Mouse (Mus musculus) forebrain, embryonic 16.5 days (tissue): ENCODE measurements at regions not wholly inside any gene's neighbourhood (a gene's known extent, or its start where the extent isn't known, plus 50 kb on each side); places are given as distances from the start of the nearest gene placed in this dataset.

ENCODE experiments used
- ATAC-seq: fragments of 200-750 bp; cut with Nextera tagmentation; 2 replicates; pipeline ENCODE4 v1.8.0; 2017; ENCODE audit warnings: mild to moderate bottlenecking, moderate library complexity
- H3K27ac ChIP-seq: fragments of 300-500 bp; sonication (generic); 2 replicates; pipeline ENCODE4 v1.5.1; 2014; ENCODE audit warnings: low read length, control low read depth
- H3K27me3 ChIP-seq: fragments of 300-500 bp; sonication (generic); replicated peaks from 2 replicates; pipeline ENCODE4 v1.6.1; 2014; ENCODE audit warnings: low read length; ENCODE audit not compliant: control insufficient read depth, insufficient read depth
- H3K36me3 ChIP-seq: fragments of 300-500 bp; sonication (generic); 2 replicates; pipeline ENCODE4 v1.6.1; 2014; ENCODE audit not compliant: control insufficient read depth, insufficient read depth
- H3K4me1 ChIP-seq: fragments of 300-500 bp; sonication (generic); replicated peaks from 2 replicates; pipeline ENCODE4 v1.6.1; 2014; ENCODE audit warnings: low read length; ENCODE audit not compliant: control insufficient read depth, insufficient read depth
- H3K4me2 ChIP-seq: fragments of 300-500 bp; sonication (generic); 2 replicates; pipeline ENCODE4 v1.6.1; 2014; ENCODE audit warnings: mild to moderate bottlenecking, low read length, control low read depth
- H3K4me3 ChIP-seq: fragments of 300-500 bp; sonication (generic); replicated peaks from 2 replicates; pipeline ENCODE4 v1.5.1; 2014; ENCODE audit warnings: mild to moderate bottlenecking, low read length, control low read depth
- H3K9ac ChIP-seq: fragments of 300-500 bp; sonication (generic); replicated peaks from 2 replicates; pipeline ENCODE4 v1.6.1; 2014; ENCODE audit warnings: low read depth, low read length, control low read depth
- H3K9me3 ChIP-seq: fragments of 300-500 bp; sonication (generic); 2 replicates; pipeline ENCODE4 v1.6.1; 2016; ENCODE audit warnings: low read length; ENCODE audit not compliant: control insufficient read depth
- WGBS: fragments of 180-500 bp; shearing (Covaris S2); extraction: QIAGEN DNeasy Blood & Tissue Kit; methylation state at CpG from one replicate; pipeline ENCODE4 v1.1.7; 2014; 5-methylcytosine and 5-hydroxymethylcytosine counted together

DNA sequence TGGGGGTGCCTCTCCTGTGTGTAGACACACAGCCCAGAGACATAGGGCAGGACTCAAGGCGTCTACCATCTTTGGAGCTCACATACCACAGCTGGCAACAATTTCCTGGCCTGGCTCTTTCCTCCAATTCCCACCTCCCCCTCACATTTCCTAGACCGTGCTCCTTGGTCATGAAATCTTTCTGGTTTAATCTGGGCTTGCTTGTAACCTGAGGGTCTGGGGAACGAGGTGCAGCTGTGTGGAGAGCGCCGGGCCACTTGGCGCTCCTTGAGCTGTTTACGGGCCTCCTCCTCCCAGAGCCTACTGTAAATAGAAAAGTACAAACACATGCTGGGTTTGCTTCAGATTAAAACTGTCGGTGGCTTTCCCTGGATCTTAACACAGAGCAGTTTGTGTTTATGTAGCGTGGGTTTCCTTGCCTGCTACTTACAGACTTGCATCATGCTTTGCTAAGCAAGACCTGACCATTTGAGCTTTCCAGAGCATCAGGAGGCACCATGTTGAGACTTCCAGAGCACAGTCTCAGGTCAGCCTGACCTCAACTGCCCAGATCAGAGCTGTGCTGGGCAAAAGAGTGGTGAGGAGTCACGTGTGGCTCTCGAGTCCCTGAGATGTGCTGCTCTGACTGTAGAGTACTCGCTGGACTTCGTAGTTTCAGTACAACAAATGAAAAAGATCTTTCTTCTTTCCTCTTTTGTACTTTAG is 66.1 kb upstream of the Haao start:
- Histone ChIP-seq H3K9ac (no peak overlapping the region), H3K27me3 (no peaks in the 10 kb centered on the region), H3K4me3 (no peak overlapping the region), H3K9me3 (no peaks in the 10 kb centered on the region), H3K4me1 (peaks cover 5% of the 10 kb centered on the region; the same call in 1 of the 2 replicates), H3K36me3 (no peaks in the 10 kb centered on the region), H3K4me2 (no peak overlapping the region), H3K27ac (no peak overlapping the region)
- no peak for ATAC-seq
- 73% methylated on average over 13 of the region's 13 CpGs for WGBS

GRCm38 (mm10) chr17:83912421-83912820 is 64.7 kb upstream of the Haao start:
- 91% methylated on average over 6 of the region's 6 CpGs for WGBS
- H3K4me3 ChIP-seq, result no peak overlapping the region
- peaks cover 5% of the 10 kb centered on the region; the same call in 1 of the 2 replicates for H3K4me1 ChIP-seq
- no peaks in the 10 kb centered on the region for H3K27me3 ChIP-seq
- H3K9me3 ChIP-seq, result no peaks in the 10 kb centered on the region
- no peak for ATAC-seq
- no peak overlapping the region for H3K4me2 ChIP-seq
- H3K27ac ChIP-seq, result no peak overlapping the region
- H3K9ac ChIP-seq, result no peak overlapping the region
- no peaks in the 10 kb centered on the region for H3K36me3 ChIP-seq

- 91% methylated on average over 6 of the region's 6 CpGs for WGBS
- ATAC-seq, result no peak
Observed at GRCm38 (mm10) chr17:83908811-83909210, 61.0 kb upstream of the Haao start.

DNA sequence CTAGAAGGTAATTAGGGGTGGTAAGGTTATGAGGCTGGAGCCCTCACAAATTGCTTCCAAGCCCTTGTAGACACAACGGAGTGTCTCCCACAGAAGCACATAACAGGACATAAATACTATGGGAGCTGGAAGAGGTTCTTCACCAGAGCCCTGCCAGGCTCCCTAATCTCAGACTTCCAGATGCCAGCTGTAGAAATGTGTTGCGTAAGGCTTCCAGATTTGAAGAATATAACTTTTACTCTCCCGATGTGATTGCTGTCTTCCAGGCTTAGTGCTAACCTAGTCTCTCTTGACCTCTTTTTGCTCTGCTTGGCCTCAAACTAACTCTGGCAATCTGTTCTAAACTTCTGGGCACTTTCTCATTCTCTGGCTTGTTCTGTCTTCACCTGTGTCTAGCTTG is 59.8 kb upstream of the Haao start:
- H3K9me3 ChIP-seq, result no peaks in the 10 kb centered on the region
- WGBS, result 94% methylated on average over 3 of the region's 3 CpGs
- no peak overlapping the region for H3K27ac ChIP-seq
- H3K27me3 ChIP-seq, result no peaks in the 10 kb centered on the region
- H3K9ac ChIP-seq, result no peak overlapping the region
- H3K4me3 ChIP-seq, result no peak overlapping the region
- no peaks in the 10 kb centered on the region for H3K4me1 ChIP-seq
- ATAC-seq, result no peak
- no peaks in the 10 kb centered on the region for H3K36me3 ChIP-seq
- no peak overlapping the region for H3K4me2 ChIP-seq

More at GRCm38 (mm10) chr17:83908811-83909210, 61.0 kb upstream of the Haao start:
- no peaks in the 10 kb centered on the region for H3K27me3 ChIP-seq
- no peak overlapping the region for H3K27ac ChIP-seq
- no peak overlapping the region for H3K9ac ChIP-seq
- no peak overlapping the region for H3K4me3 ChIP-seq
- H3K9me3 ChIP-seq, result no peaks in the 10 kb centered on the region
- no peaks in the 10 kb centered on the region for H3K36me3 ChIP-seq
- H3K4me1 ChIP-seq, result no peaks in the 10 kb centered on the region
- no peak overlapping the region for H3K4me2 ChIP-seq

- no peaks in the 10 kb centered on the region for H3K4me1 ChIP-seq
- no peak for ATAC-seq
- H3K27ac ChIP-seq, result no peak overlapping the region
- H3K9ac ChIP-seq, result no peak overlapping the region
- no peaks in the 10 kb centered on the region for H3K27me3 ChIP-seq
- H3K4me2 ChIP-seq, result no peak overlapping the region
- no peaks in the 10 kb centered on the region for H3K9me3 ChIP-seq
- 91% methylated on average over 12 of the region's 12 CpGs for WGBS
- no peak overlapping the region for H3K4me3 ChIP-seq
- H3K36me3 ChIP-seq, result no peaks in the 10 kb centered on the region
Observed at GRCm38 (mm10) chr17:83906751-83907537, 59.2 kb upstream of the Haao start.

- no peaks in the 10 kb centered on the region for H3K27me3 ChIP-seq
- H3K4me2 ChIP-seq, result no peak overlapping the region
- H3K9ac ChIP-seq, result no peak overlapping the region
- 4% methylated on average over 7 of the region's 7 CpGs for WGBS
- H3K4me1 ChIP-seq, result no peaks in the 10 kb centered on the region
- peak; percentile 77 for ATAC-seq
- no peaks in the 10 kb centered on the region for H3K36me3 ChIP-seq
- H3K4me3 ChIP-seq, result no peak overlapping the region
- H3K27ac ChIP-seq, result no peak overlapping the region
- no peaks in the 10 kb centered on the region for H3K9me3 ChIP-seq
Observed at GRCm38 (mm10) chr17:83903467-83903866, 55.7 kb upstream of the Haao start.

GRCm38 (mm10) chr17:83902523-83902922 is 54.8 kb upstream of the Haao start:
- WGBS, result 83% methylated on average over 3 of the region's 3 CpGs
- ATAC-seq, result no peak
- H3K9ac ChIP-seq, result no peak overlapping the region

DNA sequence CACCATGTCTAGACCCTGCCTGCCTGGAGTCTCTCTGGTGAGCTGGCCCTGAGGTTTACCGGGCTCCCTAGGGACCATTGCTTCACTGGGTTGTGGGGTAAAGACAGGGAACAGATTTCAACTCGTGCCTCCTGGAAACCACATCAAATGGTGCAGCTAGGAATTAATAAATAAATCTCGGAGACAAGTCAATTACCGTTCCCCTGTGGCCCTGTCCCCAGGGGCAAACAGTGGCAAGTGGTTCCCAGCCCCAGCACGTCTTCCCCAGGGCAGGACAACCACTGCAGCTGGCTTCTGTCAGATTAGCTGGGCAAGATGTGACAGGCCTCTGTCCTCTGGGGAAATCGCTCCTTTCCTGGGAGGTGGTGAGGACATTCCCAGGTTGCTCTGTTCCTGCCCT is 54.3 kb upstream of the Haao start:
- no peak overlapping the region for H3K27ac ChIP-seq
- WGBS, result 70% methylated on average over 6 of the region's 6 CpGs
- no peak overlapping the region for H3K4me2 ChIP-seq
- H3K27me3 ChIP-seq, result no peaks in the 10 kb centered on the region
- ATAC-seq, result no peak
- H3K9me3 ChIP-seq, result no peaks in the 10 kb centered on the region
- H3K4me1 ChIP-seq, result no peaks in the 10 kb centered on the region
- no peaks in the 10 kb centered on the region for H3K36me3 ChIP-seq
- no peak overlapping the region for H3K4me3 ChIP-seq
- no peak overlapping the region for H3K9ac ChIP-seq

More at GRCm38 (mm10) chr17:83902523-83902922, 54.8 kb upstream of the Haao start:
- no peaks in the 10 kb centered on the region for H3K27me3 ChIP-seq
- no peak overlapping the region for H3K27ac ChIP-seq
- no peaks in the 10 kb centered on the region for H3K36me3 ChIP-seq
- H3K4me2 ChIP-seq, result no peak overlapping the region
- no peak overlapping the region for H3K4me3 ChIP-seq
- H3K4me1 ChIP-seq, result no peaks in the 10 kb centered on the region
- H3K9me3 ChIP-seq, result no peaks in the 10 kb centered on the region

- ATAC-seq, result no peak
- no peaks in the 10 kb centered on the region for H3K9me3 ChIP-seq
- H3K27me3 ChIP-seq, result no peaks in the 10 kb centered on the region
- no peak overlapping the region for H3K27ac ChIP-seq
- WGBS, result 83% methylated on average over 7 of the region's 7 CpGs
- H3K4me1 ChIP-seq, result no peaks in the 10 kb centered on the region
- H3K4me2 ChIP-seq, result no peak overlapping the region
- no peak overlapping the region for H3K4me3 ChIP-seq
- H3K36me3 ChIP-seq, result no peaks in the 10 kb centered on the region
- no peak overlapping the region for H3K9ac ChIP-seq
Observed at GRCm38 (mm10) chr17:83899588-83900152, 51.9 kb upstream of the Haao start.
